Mouse (Mus musculus) lung, adult 2 months (tissue): ENCODE measurements at regions not wholly inside any gene's neighbourhood (a gene's known extent, or its start where the extent isn't known, plus 50 kb on each side); places are given as distances from the start of the nearest gene placed in this dataset.

Source experiments
- CTCF ChIP-seq: fragments of 200-500 bp; IDR thresholded peaks from 2 replicates; pipeline ENCODE4 v1.5.1; 2011; ENCODE audit warnings: mild to moderate bottlenecking, low read length, control low read depth; ENCODE audit not compliant: insufficient read depth
- POLR2A ChIP-seq: fragments of 200-500 bp; IDR thresholded peaks from 2 replicates; pipeline ENCODE4 v1.6.1; 2011; ENCODE audit warnings: low read depth, mild to moderate bottlenecking, control low read depth, low read length, borderline replicate concordance; ENCODE audit errors: extremely low read depth

DNA sequence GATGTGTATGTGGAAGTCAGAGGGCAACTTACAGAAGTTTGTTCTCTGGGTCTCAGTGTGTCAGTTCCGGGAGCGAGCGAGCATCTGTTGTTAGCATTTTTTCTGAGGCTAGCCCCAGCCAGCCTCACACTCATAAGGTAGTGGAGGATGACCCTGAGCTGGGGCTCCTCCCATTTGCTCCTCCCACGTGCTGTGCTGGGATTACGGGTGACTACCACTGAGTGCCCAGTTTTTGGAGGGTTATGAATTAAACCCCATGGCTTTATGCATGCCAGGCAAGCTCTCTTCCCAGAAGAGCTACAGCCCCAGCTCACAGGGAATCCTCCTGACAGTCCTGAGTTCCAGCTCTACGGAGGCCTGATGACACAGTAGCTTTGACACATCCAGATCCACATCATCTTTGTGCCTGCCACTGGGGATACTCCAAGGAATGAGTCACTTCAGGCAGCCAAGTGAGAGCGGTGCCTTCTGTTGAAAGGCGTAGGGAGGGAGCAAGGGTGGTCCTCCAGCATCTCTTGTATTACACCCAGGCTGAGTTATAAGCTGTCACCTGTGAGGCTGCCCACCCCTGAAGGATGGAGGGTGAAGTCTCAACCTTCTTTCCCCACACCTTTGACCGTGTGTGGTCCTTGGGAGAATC is 97.8 kb upstream of the Parp11 start:
- TF ChIP-seq POLR2A (no peak), CTCF (no peak)
